Mouse (Mus musculus): ENCODE measurements around the gene Zfyve1. TPM values are rescaled to one million over a fixed set of nuclear protein-coding genes. Genes with fewer than 3 reads are reported as not detected.

Gene Zfyve1
- polyA plus RNA-seq, 1 experiment = 39.1 TPM

GRCm38 (mm10) chr12:83558496-83558895 is 38.5 kb downstream of the Zfyve1 start:
- WGBS = 90% methylated on average over 7 of the region's 7 CpGs
- no peak overlapping the region for H3K4me3 ChIP-seq (replicated peaks; ENCODE audit: extremely low read depth, low read depth, low read length)
- TF ChIP-seq CTCF (IDR thresholded peaks at IDR 0.05; ENCODE audit: insufficient read depth, low read length) (no peak), POLR2A (IDR thresholded peaks at IDR 0.05; ENCODE audit: borderline replicate concordance, extremely low read depth, low read depth, low read length) (no peak)
- H3K4me1 ChIP-seq (ENCODE audit: control insufficient read depth, insufficient read depth, low read length) = no peaks in the 10 kb centered on the region
- no peak for DNase-seq

GRCm38 (mm10) chr12:83555605-83556004 is 41.4 kb downstream of the Zfyve1 start:
- TF ChIP-seq CTCF (IDR thresholded peaks at IDR 0.05; ENCODE audit: insufficient read depth, low read length) (no peak), POLR2A (IDR thresholded peaks at IDR 0.05; ENCODE audit: borderline replicate concordance, extremely low read depth, low read depth, low read length) (no peak)
- H3K4me1 ChIP-seq (ENCODE audit: control insufficient read depth, insufficient read depth, low read length) = no peaks in the 10 kb centered on the region
- WGBS = 47% methylated on average over 9 of the region's 9 CpGs
- DNase-seq = no peak
- H3K4me3 ChIP-seq (replicated peaks; ENCODE audit: extremely low read depth, low read depth, low read length) = no peak overlapping the region

GRCm38 (mm10) chr12:83553816-83554215 is 43.2 kb downstream of the Zfyve1 start:
- WGBS = 67% methylated on average over 4 of the region's 4 CpGs
- Histone ChIP-seq H3K4me1 (ENCODE audit: control insufficient read depth, insufficient read depth, low read length) (no peaks in the 10 kb centered on the region), H3K4me3 (replicated peaks; ENCODE audit: extremely low read depth, low read depth, low read length) (no peak overlapping the region)
- TF ChIP-seq POLR2A (IDR thresholded peaks at IDR 0.05; ENCODE audit: borderline replicate concordance, extremely low read depth, low read depth, low read length) (no peak), CTCF (IDR thresholded peaks at IDR 0.05; ENCODE audit: insufficient read depth, low read length) (no peak)
- no peak for DNase-seq

- DNase-seq = no peak
- TF ChIP-seq CTCF (IDR thresholded peaks at IDR 0.05; ENCODE audit: insufficient read depth, low read length) = no peak
- TF ChIP-seq POLR2A (IDR thresholded peaks at IDR 0.05; ENCODE audit: borderline replicate concordance, extremely low read depth, low read depth, low read length) = no peak
- Histone ChIP-seq H3K4me3 (replicated peaks; ENCODE audit: extremely low read depth, low read depth, low read length) (no peak overlapping the region), H3K4me1 (ENCODE audit: control insufficient read depth, insufficient read depth, low read length) (no peaks in the 10 kb centered on the region)
- 90% methylated on average over 16 of the region's 16 CpGs for WGBS
Observed at GRCm38 (mm10) chr12:83551305-83551704, 45.7 kb downstream of the Zfyve1 start.

- DNase-seq = no peak
- Histone ChIP-seq H3K4me3 (replicated peaks; ENCODE audit: extremely low read depth, low read depth, low read length) (no peak overlapping the region), H3K4me1 (ENCODE audit: control insufficient read depth, insufficient read depth, low read length) (no peaks in the 10 kb centered on the region)
- TF ChIP-seq POLR2A (IDR thresholded peaks at IDR 0.05; ENCODE audit: borderline replicate concordance, extremely low read depth, low read depth, low read length) (no peak), CTCF (IDR thresholded peaks at IDR 0.05; ENCODE audit: insufficient read depth, low read length) (no peak)
Observed at GRCm38 (mm10) chr12:83544791-83545190, 52.2 kb downstream of the Zfyve1 start.

- no peak for DNase-seq
- TF ChIP-seq CTCF (IDR thresholded peaks at IDR 0.05; ENCODE audit: insufficient read depth, low read length) (no peak), POLR2A (IDR thresholded peaks at IDR 0.05; ENCODE audit: borderline replicate concordance, extremely low read depth, low read depth, low read length) (no peak)
- no peaks in the 10 kb centered on the region for H3K4me1 ChIP-seq (ENCODE audit: control insufficient read depth, insufficient read depth, low read length)
- WGBS = 70% methylated on average over 7 of the region's 7 CpGs
- no peak overlapping the region for H3K4me3 ChIP-seq (replicated peaks; ENCODE audit: extremely low read depth, low read depth, low read length)
Observed at GRCm38 (mm10) chr12:83543997-83544396, 53.0 kb downstream of the Zfyve1 start.

GRCm38 (mm10) chr12:83536039-83536438 is 61.0 kb downstream of the Zfyve1 start:
- no peaks in the 10 kb centered on the region for H3K4me1 ChIP-seq (ENCODE audit: control insufficient read depth, insufficient read depth, low read length)
- DNase-seq = no peak
- WGBS = 71% methylated on average over 9 of the region's 9 CpGs
- no peak overlapping the region for H3K4me3 ChIP-seq (replicated peaks; ENCODE audit: extremely low read depth, low read depth, low read length)
- TF ChIP-seq POLR2A (IDR thresholded peaks at IDR 0.05; ENCODE audit: borderline replicate concordance, extremely low read depth, low read depth, low read length) (no peak), CTCF (IDR thresholded peaks at IDR 0.05; ENCODE audit: insufficient read depth, low read length) (no peak)

DNA sequence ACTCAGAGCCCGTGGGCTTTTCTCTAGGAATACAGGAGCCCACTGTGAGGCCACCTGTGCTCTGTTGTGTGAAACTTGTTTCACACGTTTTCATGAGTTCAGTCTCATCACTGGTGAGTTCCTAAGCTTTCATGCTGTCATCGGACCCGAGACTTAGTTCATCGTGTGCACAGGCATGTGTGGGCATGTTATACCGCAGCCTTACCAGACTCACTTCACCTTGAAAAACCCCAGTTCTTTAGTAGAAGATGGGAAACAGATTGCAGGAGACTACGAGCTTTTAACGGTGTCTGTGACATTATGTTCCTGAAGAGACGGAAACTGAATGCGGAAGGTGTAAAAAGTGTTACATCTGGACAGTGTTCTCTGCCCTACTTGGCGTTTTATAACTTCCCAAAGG is 61.6 kb downstream of the Zfyve1 start:
- no peak for TF ChIP-seq CTCF (IDR thresholded peaks at IDR 0.05; ENCODE audit: insufficient read depth, low read length)
- TF ChIP-seq POLR2A (IDR thresholded peaks at IDR 0.05; ENCODE audit: borderline replicate concordance, extremely low read depth, low read depth, low read length) = no peak
- WGBS = 90% methylated on average over 11 of the region's 11 CpGs
- H3K4me3 ChIP-seq (replicated peaks; ENCODE audit: extremely low read depth, low read depth, low read length) = no peak overlapping the region
- no peaks in the 10 kb centered on the region for H3K4me1 ChIP-seq (ENCODE audit: control insufficient read depth, insufficient read depth, low read length)
- no peak for DNase-seq

GRCm38 (mm10) chr12:83534190-83534589 is 62.8 kb downstream of the Zfyve1 start:
- Histone ChIP-seq H3K4me3 (replicated peaks; ENCODE audit: extremely low read depth, low read depth, low read length) (no peak overlapping the region), H3K4me1 (ENCODE audit: control insufficient read depth, insufficient read depth, low read length) (no peaks in the 10 kb centered on the region)
- DNase-seq = no peak
- TF ChIP-seq CTCF (IDR thresholded peaks at IDR 0.05; ENCODE audit: insufficient read depth, low read length) (no peak), POLR2A (IDR thresholded peaks at IDR 0.05; ENCODE audit: borderline replicate concordance, extremely low read depth, low read depth, low read length) (no peak)
- WGBS = 74% methylated on average over 3 of the region's 3 CpGs

DNA sequence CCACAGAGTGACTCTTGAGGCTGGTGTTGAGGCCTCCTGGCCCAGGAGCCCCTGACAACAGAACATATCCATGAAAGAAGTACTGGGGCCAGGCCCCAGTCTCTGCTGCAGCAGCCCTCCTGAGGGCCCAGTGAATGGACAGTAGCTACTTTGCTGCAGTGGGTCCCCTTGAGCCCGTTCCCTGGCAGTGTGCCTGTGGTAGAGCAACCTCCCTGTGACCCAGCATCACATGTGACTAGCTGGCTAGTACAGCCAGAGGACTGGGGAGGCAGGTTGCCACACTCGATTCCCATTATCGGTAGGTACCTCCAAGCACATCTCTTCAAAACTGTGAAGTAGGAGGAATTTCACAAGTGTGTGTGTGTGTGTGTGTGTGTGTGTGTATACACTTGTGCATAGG is 64.1 kb downstream of the Zfyve1 start:
- Histone ChIP-seq H3K4me3 (replicated peaks; ENCODE audit: extremely low read depth, low read depth, low read length) (no peak overlapping the region), H3K4me1 (ENCODE audit: control insufficient read depth, insufficient read depth, low read length) (no peaks in the 10 kb centered on the region)
- WGBS = 63% methylated on average over 3 of the region's 3 CpGs
- no peak for DNase-seq
- TF ChIP-seq POLR2A (IDR thresholded peaks at IDR 0.05; ENCODE audit: borderline replicate concordance, extremely low read depth, low read depth, low read length) = no peak

DNA sequence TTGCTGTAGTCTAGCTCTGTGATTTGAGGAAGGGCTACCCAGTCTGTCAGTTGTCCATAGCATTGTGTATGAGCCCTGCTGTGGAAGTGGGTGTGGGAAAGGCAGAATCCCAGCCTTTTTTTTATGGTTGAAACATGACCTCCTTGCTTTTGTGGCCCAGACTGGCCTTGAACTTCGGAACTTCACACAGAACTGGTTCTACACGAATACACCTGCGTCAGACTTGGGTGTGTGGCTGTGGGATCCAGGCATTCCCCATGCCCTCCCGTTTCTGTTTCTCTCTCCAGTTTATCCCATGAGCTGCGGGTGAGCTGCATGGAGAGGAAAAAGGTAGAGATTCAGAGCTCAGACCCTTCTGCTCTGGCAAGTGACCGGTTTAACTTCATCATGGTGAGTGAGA is 65.0 kb downstream of the Zfyve1 start:
- H3K4me3 ChIP-seq (replicated peaks; ENCODE audit: extremely low read depth, low read depth, low read length) = no peak overlapping the region
- DNase-seq = no peak
- TF ChIP-seq CTCF (IDR thresholded peaks at IDR 0.05; ENCODE audit: insufficient read depth, low read length) (no peak), POLR2A (IDR thresholded peaks at IDR 0.05; ENCODE audit: borderline replicate concordance, extremely low read depth, low read depth, low read length) (no peak)
- no peaks in the 10 kb centered on the region for H3K4me1 ChIP-seq (ENCODE audit: control insufficient read depth, insufficient read depth, low read length)
- 90% methylated on average over 6 of the region's 6 CpGs for WGBS

All from lung, adult 2 months (tissue).